Comparison of ENCODE assay signal across 9 mouse cellular contexts in the genomic region with DNA sequence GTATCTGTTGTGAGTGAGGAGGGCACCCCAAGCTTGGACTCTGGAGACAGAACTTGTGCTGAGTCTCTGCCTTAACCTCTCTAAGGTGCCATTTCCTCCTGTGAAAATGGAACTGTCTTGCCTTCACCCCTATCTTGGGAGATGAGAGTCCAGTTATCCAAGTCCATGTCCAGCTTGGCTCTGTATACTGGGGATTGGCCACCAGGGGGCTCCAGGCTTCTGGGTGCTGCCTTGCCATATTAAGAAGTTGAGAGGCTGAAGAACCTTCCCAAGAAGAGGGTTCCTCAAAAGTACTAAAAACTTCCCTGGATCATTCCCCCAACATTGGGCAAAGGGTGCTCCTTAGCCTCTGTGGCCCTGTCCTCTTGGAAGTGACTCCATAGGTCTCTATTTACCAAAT. TPM values are rescaled to one million over a fixed set of nuclear protein-coding genes. Genes with fewer than 3 reads are reported as not detected.
DNase-seq lines count a peak whose midpoint lies in the region; ATAC-seq and TF ChIP-seq lines count a peak whose summit lies in the region.
"Had no signal": no experiment of that assay in that cellular context is flagged by ENCODE, and none has a peak within 500 bp of the region (broad histone marks: within the 10 kb centered on the region; RNA-seq: fewer than 3 reads in every experiment).

No protein-coding gene starts in this region.

- no peak for ATAC-seq in hindbrain, embryonic 14.5 days (ENCODE audit: low FRiP score)
- no peak for ATAC-seq in hindbrain, embryonic 12.5 days (ENCODE audit: low FRiP score)

- no peaks in the 10 kb centered on the region for H3K9me3 ChIP-seq in hindbrain, embryonic 14.5 days (ENCODE audit: control insufficient read depth, low read length)
- peaks cover 14% of the 10 kb centered on the region for H3K9me3 ChIP-seq in hindbrain, embryonic 12.5 days (replicated peaks)

- TF ChIP-seq CTCF in small intestine, adult 2 months (IDR thresholded peaks at IDR 0.05; ENCODE audit: extremely low read depth, insufficient read length, insufficient replicate concordance, low read depth, low read length), result peak; percentile 65; the same call in 1 of the 2 replicates

- no peaks in the 10 kb centered on the region; the same call in 1 of the 2 replicates for H3K4me1 ChIP-seq in hindbrain, embryonic 14.5 days (replicated peaks; ENCODE audit: control insufficient read depth, insufficient read depth, low read length)
- H3K4me1 ChIP-seq in hindbrain, embryonic 12.5 days, result no peaks in the 10 kb centered on the region
- no peaks in the 10 kb centered on the region for H3K4me1 ChIP-seq in small intestine, adult 2 months (ENCODE audit: control insufficient read depth, insufficient read depth, insufficient read length, low read length)

- intact Hi-C loops in left cerebral cortex, postnatal 36 days (cut with DNase I), result loop anchor here (1.0 to 5.0 kb wide), 2 partner anchors 104 to 217 kb away; a partner anchor contains a TSS

- H3K4me2 ChIP-seq in hindbrain, embryonic 14.5 days (replicated peaks), result no peak overlapping the region
- no peak overlapping the region for H3K4me2 ChIP-seq in hindbrain, embryonic 12.5 days (replicated peaks)

- no peak overlapping the region for H3K9ac ChIP-seq in hindbrain, embryonic 14.5 days
- H3K9ac ChIP-seq in hindbrain, embryonic 12.5 days, result no peak overlapping the region

- no peak for TF ChIP-seq POLR2A in small intestine, adult 2 months (IDR thresholded peaks at IDR 0.05; ENCODE audit: low read depth, low read length)

- no peaks in the 10 kb centered on the region for H3K27me3 ChIP-seq in hindbrain, embryonic 14.5 days (ENCODE audit: control insufficient read depth, insufficient read depth, low read length)
- H3K27me3 ChIP-seq in hindbrain, embryonic 12.5 days, result no peaks in the 10 kb centered on the region
- H3K27me3 ChIP-seq in small intestine, adult 2 months (ENCODE audit: control insufficient read depth, insufficient read depth, low read length), result no peaks in the 10 kb centered on the region

- peaks cover 42% of the 10 kb centered on the region for H3K36me3 ChIP-seq in hindbrain, embryonic 14.5 days (replicated peaks; ENCODE audit: control insufficient read depth, insufficient read depth)
- H3K36me3 ChIP-seq in hindbrain, embryonic 12.5 days, result peaks cover 39% of the 10 kb centered on the region
- peaks cover 31% of the 10 kb centered on the region for H3K36me3 ChIP-seq in small intestine, adult 2 months (ENCODE audit: control insufficient read depth, insufficient read depth, low read length)

- no peak overlapping the region for H3K4me3 ChIP-seq in hindbrain, embryonic 14.5 days (replicated peaks; ENCODE audit: low read length)
- no peak overlapping the region for H3K4me3 ChIP-seq in hindbrain, embryonic 12.5 days
- H3K4me3 ChIP-seq in small intestine, adult 2 months (ENCODE audit: low read depth, low read length), result no peak overlapping the region

- peak; percentile 27 for DNase-seq in hindbrain, embryonic 14.5 days (ENCODE audit: low spot score)
- peak; percentile 48 for DNase-seq in 416B (ENCODE audit: low read depth)
- DNase-seq in CD4-positive helper T cell, adult 2 months (ENCODE audit: low read depth, low spot score), result peak; percentile 20
- DNase-seq in brain, adult 2 months (ENCODE audit: low read depth, low spot score), result peak; percentile 45
- peak; percentile 26 to 30 for DNase-seq in left cerebral cortex, postnatal 36 days (ENCODE audit: low spot score in 2 of 2)
- no peak for DNase-seq in spleen, postnatal 14 days (ENCODE audit: low spot score in 2 of 2)

- H3K27ac ChIP-seq in hindbrain, embryonic 14.5 days, result no peak overlapping the region
- H3K27ac ChIP-seq in hindbrain, embryonic 12.5 days, result no peak overlapping the region
- H3K27ac ChIP-seq in small intestine, adult 2 months (ENCODE audit: insufficient read depth, low read depth, low read length), result no peak overlapping the region

RNA-seq across cellular contexts. Expression of a gene that starts 6.7 kb away (rescaled TPM):
- polyA plus RNA-seq in hindbrain, embryonic 14.5 days (2014; fragmentation: Nextera tagmentation; extraction: Ambion mirVana), result 14.6 and 15.1 TPM in 2 replicates
- polyA plus RNA-seq in hindbrain, embryonic 12.5 days (2016; fragmentation: Nextera tagmentation; extraction: Ambion mirVana), result 16.4 and 17.0 TPM in 2 replicates
- total RNA-seq in left cerebral cortex, postnatal 36 days (2021), result 1 to 10 TPM; 8.3 to 8.7 TPM
- polyA plus RNA-seq in small intestine, adult 2 months (2012; rRNA removed), result 7.6 and 9.7 TPM in 2 replicates

RNA-seq across cellular contexts. Expression of a gene that starts 11.7 kb away (rescaled TPM):
- polyA plus RNA-seq in hindbrain, embryonic 14.5 days (2014; fragmentation: Nextera tagmentation; extraction: Ambion mirVana), result not detected in 2 replicates
- not detected in 2 replicates for polyA plus RNA-seq in hindbrain, embryonic 12.5 days (2016; fragmentation: Nextera tagmentation; extraction: Ambion mirVana)
- total RNA-seq in left cerebral cortex, postnatal 36 days (2021), result not detected
- polyA plus RNA-seq in small intestine, adult 2 months (2012; rRNA removed), result 0.09 TPM in 1 of 2 replicates, not detected in the other
- total RNA-seq: left cerebral cortex, postnatal 25 days had no signal

RNA-seq across cellular contexts. Expression of a gene that starts 18.6 kb away (rescaled TPM):
- 0.14 and 0.40 TPM in 2 replicates for polyA plus RNA-seq in hindbrain, embryonic 14.5 days (2014; fragmentation: Nextera tagmentation; extraction: Ambion mirVana)
- 0.18 and 0.44 TPM in 2 replicates for polyA plus RNA-seq in hindbrain, embryonic 12.5 days (2016; fragmentation: Nextera tagmentation; extraction: Ambion mirVana)
- total RNA-seq in left cerebral cortex, postnatal 36 days (2021), result 1 to 10 TPM in 1 of 2 experiments, under 1 TPM in 1; 1.00 to 1.4 TPM
- polyA plus RNA-seq in small intestine, adult 2 months (2012; rRNA removed), result 2.2 and 3.0 TPM in 2 replicates

RNA-seq across cellular contexts. Expression of a gene that starts 33.9 kb away (rescaled TPM):
- polyA plus RNA-seq in hindbrain, embryonic 14.5 days (2014; fragmentation: Nextera tagmentation; extraction: Ambion mirVana), result not detected in 2 replicates
- 0.17 TPM in 1 of 2 replicates, not detected in the other for polyA plus RNA-seq in hindbrain, embryonic 12.5 days (2016; fragmentation: Nextera tagmentation; extraction: Ambion mirVana)
- total RNA-seq in left cerebral cortex, postnatal 36 days (2021), result not detected
- 0.09 TPM in 1 of 2 replicates, not detected in the other for polyA plus RNA-seq in small intestine, adult 2 months (2012; rRNA removed)
- total RNA-seq: left cerebral cortex, postnatal 25 days had no signal

RNA-seq across cellular contexts. Expression of a gene that starts 44.0 kb away (rescaled TPM):
- not detected in 2 replicates for polyA plus RNA-seq in hindbrain, embryonic 14.5 days (2014; fragmentation: Nextera tagmentation; extraction: Ambion mirVana)
- not detected in 2 replicates for polyA plus RNA-seq in hindbrain, embryonic 12.5 days (2016; fragmentation: Nextera tagmentation; extraction: Ambion mirVana)
- not detected for total RNA-seq in left cerebral cortex, postnatal 36 days (2021)
- polyA plus RNA-seq in small intestine, adult 2 months (2012; rRNA removed), result 42.7 and 57.8 TPM in 2 replicates
- total RNA-seq: left cerebral cortex, postnatal 25 days had no signal

Comparison
In these comparisons a context has a peak if more than half of its experiments do, and no peak if none do; other contexts are left out.
1. DNase-seq: peak in hindbrain, embryonic 14.5 days (single experiment), 416B (single experiment), CD4-positive helper T cell, adult 2 months (single experiment), brain, adult 2 months (single experiment) and left cerebral cortex, postnatal 36 days (2 of 2); none in spleen, postnatal 14 days (0 of 2).